Mouse (Mus musculus): ENCODE results near the gene Rdh16f2.

DNA sequence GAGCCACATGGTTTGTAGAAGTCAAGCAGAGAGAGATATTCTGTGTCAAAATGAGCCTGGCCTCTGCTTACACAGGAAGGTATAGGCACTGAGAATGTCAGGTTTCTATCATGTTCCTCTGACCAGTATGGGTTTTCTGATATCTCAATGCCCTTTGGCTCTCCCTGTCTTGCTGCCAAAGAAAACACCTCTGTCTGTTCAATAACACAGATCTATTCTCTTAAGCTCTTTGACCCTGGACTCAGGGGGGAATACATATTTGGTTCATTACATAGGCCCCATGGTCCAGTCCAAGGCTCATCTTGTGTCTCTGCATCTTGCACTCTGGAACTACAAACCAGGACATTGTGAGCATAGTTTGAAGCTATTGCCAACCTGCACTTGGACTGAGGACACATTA is 22.3 kb downstream of the Rdh16f2 start, which contains the start of gene Rdh7:
- TF ChIP-seq CTCF (IDR thresholded peaks at IDR 0.05; ENCODE audit: insufficient read depth, low read depth, low read length) = no peak
- TF ChIP-seq POLR2A (IDR thresholded peaks at IDR 0.05; ENCODE audit: insufficient read depth, low read depth, low read length) = no peak
